Mouse (Mus musculus) cerebellum, postnatal 25 days (tissue): ENCODE data around the gene Nav1.

Experiments
- DNase-seq, 2 experiments: peaks; one replicate each; pipeline ENCODE4 v3.0.0; 2021; ENCODE audit warnings: mixed read lengths in 2 of 2

Nav1 gene

DNA sequence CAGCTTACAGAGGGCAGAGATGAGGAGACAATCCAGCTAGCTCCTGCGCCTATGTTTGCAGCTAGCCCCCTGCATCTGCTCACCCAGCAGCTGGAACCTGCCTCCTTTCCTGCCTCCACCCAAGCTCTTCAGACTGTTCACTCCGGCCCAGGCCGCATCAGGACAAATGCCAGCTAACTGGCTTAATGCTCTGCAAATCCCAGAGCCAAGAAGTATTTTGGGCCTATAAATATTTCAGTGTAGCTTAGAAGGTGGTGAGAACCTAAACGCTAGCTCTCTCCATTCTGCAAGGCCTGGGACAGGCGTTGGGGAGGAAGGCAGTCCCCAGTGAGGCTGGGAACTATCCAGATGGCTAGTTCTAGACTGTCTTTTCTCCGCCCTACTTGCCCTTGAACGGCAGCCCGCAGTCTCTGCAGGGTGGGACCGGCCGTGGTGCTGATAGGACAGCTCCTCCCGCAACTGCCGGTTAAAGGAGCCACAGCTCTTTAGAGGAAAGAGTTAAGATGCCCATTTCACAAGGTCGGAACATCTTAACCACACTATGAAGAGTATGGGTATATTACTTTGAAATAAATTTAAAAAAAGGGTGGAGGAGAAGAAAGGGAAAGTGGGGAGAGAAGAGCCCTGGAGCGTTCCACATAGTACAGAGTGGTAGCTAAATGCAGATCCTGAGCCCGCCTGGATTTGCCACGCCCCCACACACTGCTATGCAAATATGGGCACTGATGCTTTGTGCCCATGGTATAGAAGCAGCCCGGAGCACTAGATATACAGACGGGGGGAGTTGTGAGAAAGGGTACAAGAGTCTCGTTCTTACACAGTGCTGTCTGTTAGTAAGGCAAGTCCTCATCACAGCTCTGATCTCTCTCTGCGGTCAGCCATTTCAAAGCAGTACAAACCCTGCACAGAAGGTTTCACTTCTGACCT lies 8.9 kb upstream of the Nav1 start:
- peak; percentile 73 to 82 for DNase-seq

GRCm38 (mm10) chr1:135609621-135610020 lies 2.5 kb upstream of the Nav1 start:
- no peak for DNase-seq

DNA sequence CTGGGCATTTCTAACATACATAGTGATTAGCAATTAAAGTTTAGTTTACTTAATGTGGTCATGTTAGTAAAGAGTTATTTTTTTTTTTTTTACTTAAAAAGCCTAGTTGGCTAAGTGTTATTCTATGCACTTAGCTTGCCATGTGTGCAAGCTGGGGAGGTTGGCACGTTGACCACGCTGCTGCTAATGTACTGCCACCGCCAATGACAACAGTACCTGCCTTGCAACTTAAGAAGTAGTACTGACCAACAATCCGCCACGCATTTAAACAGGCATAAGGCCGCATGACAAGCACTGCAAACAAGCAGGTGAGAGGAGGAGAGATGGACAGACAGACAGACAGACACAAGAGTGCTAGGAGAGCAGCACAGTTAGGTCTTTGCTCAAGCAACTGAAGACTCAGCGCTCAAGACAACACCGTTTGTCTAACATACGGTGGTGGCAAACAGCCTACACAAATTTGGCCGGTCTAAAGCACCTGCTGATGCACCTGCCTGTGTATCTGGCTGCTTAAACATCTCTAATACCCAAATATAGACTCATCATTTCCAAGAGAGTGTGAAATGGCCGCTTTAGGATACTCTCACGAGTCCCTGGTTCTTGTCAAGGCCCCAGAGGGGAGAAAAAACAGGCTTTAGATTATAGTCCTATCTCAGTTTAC lies 610 bp downstream of the Nav1 start:
- peak; percentile 85 to 86 for DNase-seq

DNA sequence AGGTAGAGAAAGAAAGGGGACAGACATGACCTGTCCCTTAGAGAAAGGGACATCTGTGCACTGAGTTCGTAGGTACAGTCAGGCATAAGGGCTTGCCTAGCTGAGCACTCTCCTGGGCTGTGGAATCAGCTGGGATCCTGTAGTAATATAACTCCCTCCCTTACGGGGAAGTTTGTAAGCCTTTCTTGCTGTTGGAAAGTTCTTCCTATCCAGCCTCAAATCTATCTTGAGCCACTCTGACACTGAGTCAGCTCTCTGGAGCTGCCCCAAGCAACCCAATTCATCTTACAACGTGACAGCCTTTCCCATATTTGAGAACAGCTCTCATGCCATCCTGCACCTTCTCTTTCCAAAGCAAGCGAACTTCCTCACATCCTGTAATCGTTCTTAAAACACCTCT lies 1.6 kb downstream of the Nav1 start:
- no peak for DNase-seq

- peak; percentile 90 to 91 for DNase-seq
These were observed 2.6 kb downstream of the Nav1 start for GRCm38 (mm10) chr1:135604361-135605052.

- no peak for DNase-seq
These were observed 3.8 kb downstream of the Nav1 start for GRCm38 (mm10) chr1:135603121-135603870.

GRCm38 (mm10) chr1:135600023-135601005 lies 6.8 kb downstream of the Nav1 start:
- peak; percentile 44 to 49 for DNase-seq

DNA sequence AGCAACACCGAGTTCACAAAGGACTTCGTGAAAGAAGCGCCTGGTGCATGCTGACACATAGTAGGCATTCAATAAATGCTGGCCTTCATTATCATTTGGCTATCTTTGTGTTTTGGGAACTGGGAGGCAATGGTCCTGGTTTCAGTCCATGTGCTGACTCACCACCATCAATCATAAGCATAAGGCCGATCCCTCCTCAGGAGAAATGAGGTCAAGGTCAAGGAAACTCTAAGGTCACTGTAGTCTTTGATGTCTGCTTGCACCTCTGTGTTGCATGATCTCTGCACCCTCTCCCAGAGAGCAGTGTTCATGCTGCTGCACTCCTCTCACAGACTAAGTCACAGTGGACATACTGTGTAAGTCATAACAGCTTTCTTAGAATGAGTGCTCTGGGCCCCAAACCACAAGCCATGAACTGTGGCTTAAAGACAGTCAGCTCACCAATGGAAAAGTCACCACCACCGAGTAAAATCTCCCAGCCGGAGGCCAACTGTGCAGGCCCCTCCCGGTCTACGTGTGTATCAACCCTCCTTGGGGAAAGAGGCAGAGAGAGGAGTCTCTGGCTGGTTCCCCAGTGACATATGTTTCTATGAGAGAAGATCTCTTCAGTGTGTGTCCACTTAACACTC lies 8.7 kb downstream of the Nav1 start:
- no peak for DNase-seq

DNA sequence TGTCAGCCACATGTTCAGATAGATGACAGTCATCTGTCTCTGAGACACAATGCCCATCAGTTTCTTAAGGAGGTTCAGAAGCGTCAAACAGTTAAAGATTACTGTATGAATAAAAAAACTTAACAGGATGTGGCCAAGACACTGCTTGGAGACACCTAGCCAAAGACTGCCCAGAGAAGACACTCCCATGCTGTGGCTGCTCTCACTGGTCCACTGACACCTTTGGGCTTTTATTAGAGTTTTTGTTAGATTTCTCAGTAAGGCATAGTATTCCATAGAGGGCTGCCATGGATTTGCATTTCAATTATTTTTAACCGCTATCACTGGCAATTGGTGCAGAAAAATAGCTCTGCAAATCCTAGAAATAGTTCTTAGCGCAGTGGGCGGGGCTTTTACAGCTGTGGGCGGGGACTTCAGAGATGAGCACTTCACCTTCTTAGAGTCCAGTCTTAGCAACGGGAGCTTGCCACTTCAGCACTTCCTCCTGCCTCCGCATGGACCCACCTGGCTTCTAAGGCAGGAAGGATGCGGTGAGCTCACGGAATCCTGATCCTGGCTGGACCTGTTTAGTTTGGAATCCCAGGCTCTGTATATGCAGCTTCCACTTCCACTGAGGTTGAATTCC lies 12.7 kb downstream of the Nav1 start:
- DNase-seq, result no peak

- no peak for DNase-seq
These were observed 13.4 kb downstream of the Nav1 start for GRCm38 (mm10) chr1:135593560-135594278.

DNA sequence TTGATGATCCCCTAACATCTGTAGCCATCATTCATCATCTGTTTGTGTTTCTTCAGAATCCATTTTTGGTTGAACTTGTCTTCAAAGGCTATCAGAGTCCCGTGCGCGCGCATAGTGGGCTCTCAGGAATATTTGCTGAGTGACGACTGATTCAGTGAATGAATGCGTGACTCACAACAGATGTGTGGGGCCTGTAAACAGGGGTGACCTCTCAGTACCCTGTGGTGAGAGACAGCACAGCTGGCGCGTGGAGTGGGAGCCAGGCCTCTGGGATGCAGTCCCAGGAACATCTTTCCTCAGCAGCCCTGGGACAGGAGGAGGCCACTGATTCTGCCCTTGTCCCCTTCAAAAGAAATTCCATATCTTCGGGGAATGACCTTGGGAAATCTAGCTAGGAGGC lies 16.3 kb downstream of the Nav1 start:
- DNase-seq, result no peak

DNA sequence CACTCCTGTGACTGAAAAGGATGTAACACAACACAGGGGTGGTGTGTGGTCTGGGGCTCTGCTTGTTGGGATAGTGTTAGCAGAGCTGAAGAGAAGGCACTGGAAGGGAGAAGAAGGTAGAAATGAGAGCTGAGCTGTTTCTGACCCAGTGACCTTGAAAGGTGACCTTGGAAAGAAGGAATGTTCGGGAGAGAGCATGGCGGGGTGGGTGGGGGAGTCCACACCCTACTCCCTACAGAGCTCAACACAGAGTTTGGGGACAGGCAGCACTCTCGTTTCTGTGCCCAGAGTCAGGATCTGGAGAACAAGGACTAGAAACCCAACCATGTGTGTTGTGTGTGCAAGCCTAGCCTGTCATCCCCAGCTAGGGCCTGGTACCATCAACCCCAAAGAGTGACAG lies 18.1 kb downstream of the Nav1 start:
- DNase-seq, result no peak

- DNase-seq, result no peak
These were observed 20.2 kb downstream of the Nav1 start for GRCm38 (mm10) chr1:135586903-135587302.

DNA sequence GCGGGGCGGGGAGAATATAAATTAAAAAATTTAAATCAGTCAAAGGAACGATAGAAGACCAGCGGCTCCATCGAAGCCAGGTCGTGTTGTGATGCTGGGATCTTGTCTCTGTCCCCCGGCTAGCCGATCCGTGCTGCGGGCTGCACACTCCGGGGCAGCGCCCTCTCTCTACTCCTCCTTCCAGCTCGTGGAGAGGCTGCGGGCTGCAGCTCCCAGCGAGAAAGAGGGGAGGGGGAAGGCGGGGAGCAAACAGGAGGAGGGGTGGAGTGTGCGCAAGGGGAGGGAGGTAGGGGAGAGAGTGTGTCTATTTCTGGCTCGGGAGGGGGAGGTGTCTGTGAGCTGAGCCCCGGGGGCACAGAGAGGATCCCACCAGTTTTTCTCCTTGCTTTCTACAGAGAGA lies 21.5 kb downstream of the Nav1 start:
- DNase-seq, result peak; percentile 41 to 66

DNA sequence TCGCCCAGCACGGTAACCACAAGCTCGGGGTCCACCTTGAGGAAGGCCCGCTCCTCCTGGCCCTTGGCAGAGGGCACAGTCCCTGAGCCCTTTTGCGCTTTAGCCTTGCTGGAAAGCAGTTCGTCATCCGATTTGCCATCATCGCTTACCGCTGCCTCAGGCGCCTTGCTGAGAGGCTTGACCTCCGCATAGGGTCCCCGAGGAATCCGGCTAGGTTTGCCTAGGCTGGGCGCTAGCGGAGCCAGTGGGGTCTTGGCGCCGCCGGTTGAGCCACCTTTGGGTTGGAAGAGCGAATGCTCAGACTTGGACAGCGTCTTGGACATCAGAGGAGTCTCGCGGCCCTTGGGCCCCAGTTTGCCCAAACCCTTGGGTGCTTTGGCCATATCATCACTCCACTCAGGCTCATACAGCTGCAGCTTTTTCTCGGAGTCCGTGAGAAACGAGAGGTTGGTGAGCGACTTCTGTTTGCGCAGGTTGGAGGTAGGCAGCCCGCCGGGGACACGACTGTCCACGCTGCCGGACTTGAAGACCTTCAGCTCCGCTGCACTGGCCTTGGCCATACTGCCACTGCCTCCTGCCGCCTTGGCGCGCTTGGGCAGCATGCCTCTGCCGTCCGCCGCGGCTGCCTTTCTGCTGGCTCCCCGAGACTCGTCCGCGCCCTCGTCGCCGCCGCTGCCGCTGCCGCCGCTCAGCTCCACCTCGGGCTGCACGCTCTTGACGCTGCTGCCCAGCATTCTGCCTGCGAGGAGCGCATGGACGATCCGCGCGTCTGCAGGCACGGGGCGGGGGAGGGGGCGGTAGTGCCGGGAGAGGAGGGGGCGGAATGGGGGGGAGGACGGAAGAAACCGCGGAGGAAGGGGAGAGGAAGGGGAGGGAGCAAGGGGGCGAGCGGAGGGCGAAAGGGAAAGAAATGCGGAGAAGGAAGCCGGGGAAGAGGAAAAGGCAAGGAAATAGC lies 22.2 kb downstream of the Nav1 start:
- peak; percentile 67 to 68 for DNase-seq

GRCm38 (mm10) chr1:135583678-135584515 lies 23.2 kb downstream of the Nav1 start:
- DNase-seq, result no peak

DNA sequence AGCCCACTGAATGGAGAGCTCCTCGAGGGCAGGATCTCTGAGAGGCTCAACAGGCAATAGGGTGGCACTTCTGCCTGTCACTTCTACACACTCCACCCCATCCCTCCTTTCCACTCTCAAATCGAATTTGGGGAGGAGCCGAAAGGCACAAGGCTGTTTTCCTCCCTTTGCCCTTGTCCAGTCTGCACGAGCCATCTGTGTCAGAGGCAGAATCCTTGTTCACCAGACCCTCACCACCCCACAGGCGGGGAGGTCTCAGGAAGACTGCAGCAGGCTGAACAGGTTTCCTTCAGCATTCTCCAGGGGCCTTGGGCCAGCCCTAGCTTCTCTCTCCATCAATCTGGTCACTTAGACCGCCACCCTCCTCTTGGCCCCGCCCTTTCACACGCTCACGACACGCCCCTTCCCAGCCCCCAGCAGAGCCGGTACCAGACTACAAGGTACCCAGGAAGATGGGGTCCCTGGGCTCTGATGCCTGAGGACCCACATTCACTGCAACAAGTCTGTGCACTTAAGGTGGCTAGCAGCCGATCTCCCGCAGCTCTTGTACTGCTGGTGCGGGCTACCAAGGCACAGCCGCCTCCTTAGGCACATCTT lies 23.9 kb downstream of the Nav1 start:
- DNase-seq, result peak; percentile 48 to 59
